ENCODE assay signal across 8 mouse cellular contexts in the genomic region with DNA sequence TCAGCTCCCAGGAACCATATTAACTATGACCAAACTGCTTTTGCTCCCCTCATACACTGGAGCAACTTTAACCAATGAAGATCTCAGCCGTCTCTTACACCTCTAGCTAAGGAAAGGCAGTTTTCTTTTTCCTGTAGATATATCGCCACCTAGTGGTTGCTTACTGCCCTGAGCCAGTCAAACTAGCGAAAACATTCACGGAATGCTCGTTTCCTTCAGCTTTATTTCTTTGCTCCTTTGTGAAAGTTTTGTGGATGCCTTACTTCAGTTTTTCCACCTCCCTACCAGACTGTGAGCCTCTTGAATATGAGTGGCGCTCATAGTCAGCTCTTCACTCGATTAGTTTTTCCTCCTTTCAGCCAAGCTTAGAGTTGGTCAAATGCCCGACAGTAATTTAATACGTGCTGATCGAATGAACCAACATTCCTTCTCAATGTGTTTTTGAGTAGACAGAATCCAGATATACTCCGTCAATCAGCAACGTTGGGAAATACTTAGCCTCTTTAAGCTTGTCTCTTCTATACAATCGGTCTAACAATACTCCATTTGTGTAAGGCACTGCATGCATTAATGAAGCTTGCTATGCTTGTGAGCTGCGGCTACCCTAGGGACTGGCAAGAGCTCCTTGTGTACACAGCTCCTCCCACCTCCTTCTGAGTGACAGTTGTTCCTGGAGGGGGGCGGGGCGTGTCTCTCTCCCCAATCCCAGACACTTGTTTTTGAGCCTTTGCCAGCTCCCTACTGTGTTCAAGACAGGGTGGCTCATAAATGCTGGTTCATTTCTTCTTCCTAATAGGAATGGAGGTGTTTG. TPM values are rescaled to one million over a fixed set of nuclear protein-coding genes. Genes with fewer than 3 reads are reported as not detected.
DNase-seq lines count a peak whose midpoint lies in the region; ATAC-seq and TF ChIP-seq lines count a peak whose summit lies in the region.

No protein-coding gene starts in this region.

- TF ChIP-seq CTCF in brain, embryonic 14.5 days (IDR thresholded peaks at IDR 0.05; ENCODE audit: borderline replicate concordance, extremely low read depth, insufficient read depth, insufficient read length): peak; percentile 84; the same call in 1 of the 2 replicates

- H3K4me1 ChIP-seq in limb, embryonic 13.5 days: peaks cover 7% of the 10 kb centered on the region; the same call in 1 of the 2 replicates
- peaks cover 8% of the 10 kb centered on the region for H3K4me1 ChIP-seq in midbrain, embryonic 15.5 days

- DNase-seq in brain, embryonic 14.5 days (ENCODE audit: low read depth): peak; percentile 98
- DNase-seq in heart, adult 9 months (ENCODE audit: low spot score in 2 of 2): peak; percentile 80 to 84
- DNase-seq in kidney, adult 9 months: peak; percentile 87
- DNase-seq in spleen, postnatal 10 days (ENCODE audit: low spot score in 2 of 2): peak; percentile 35 to 73

- peak overlapping the region; percentile 61 for H3K4me2 ChIP-seq in limb, embryonic 13.5 days (replicated peaks)
- peak overlapping the region; percentile 51 for H3K4me2 ChIP-seq in midbrain, embryonic 15.5 days

- H3K4me3 ChIP-seq in limb, embryonic 13.5 days: peak overlapping the region; percentile 43
- H3K4me3 ChIP-seq in midbrain, embryonic 15.5 days: peak overlapping the region; percentile 32

- H3K9me3 ChIP-seq in limb, embryonic 13.5 days: no peaks in the 10 kb centered on the region
- no peaks in the 10 kb centered on the region for H3K9me3 ChIP-seq in midbrain, embryonic 15.5 days

- whole genome bisulfite sequencing in limb, embryonic 13.5 days: under 1% methylated on average over 16 of the region's 16 CpGs
- WGBS in midbrain, embryonic 15.5 days: under 1% methylated on average over 16 of the region's 16 CpGs

- H3K27me3 ChIP-seq in limb, embryonic 13.5 days: no peaks in the 10 kb centered on the region
- no peaks in the 10 kb centered on the region for H3K27me3 ChIP-seq in midbrain, embryonic 15.5 days (replicated peaks)

- no peak for TF ChIP-seq POLR2A in brain, embryonic 14.5 days (IDR thresholded peaks at IDR 0.05; ENCODE audit: borderline replicate concordance, extremely low read depth, insufficient read depth, insufficient read length, poor library complexity, severe bottlenecking)

- H3K27ac ChIP-seq in limb, embryonic 13.5 days: peak overlapping the region; percentile 83
- H3K27ac ChIP-seq in midbrain, embryonic 15.5 days: peak overlapping the region; percentile 54; the same call in 1 of the 2 replicates

- peak; percentile 90 for ATAC-seq in CD4-positive, CD25-positive, alpha-beta regulatory T cell, adult 4 months
- ATAC-seq in erythroblast, adult 5-6 weeks (replicated peaks; ENCODE audit: low FRiP score, poor library complexity, severe bottlenecking): peak; percentile 93
- ATAC-seq in limb, embryonic 13.5 days (ENCODE audit: low FRiP score, low read depth): peak; percentile 94
- ATAC-seq in midbrain, embryonic 15.5 days (replicated peaks): peak; percentile 98

- H3K9ac ChIP-seq in limb, embryonic 13.5 days: peak overlapping the region; percentile 51; the same call in 1 of the 2 replicates
- peak overlapping the region; percentile 16; the same call in 1 of the 2 replicates for H3K9ac ChIP-seq in midbrain, embryonic 15.5 days

- no peaks in the 10 kb centered on the region for H3K36me3 ChIP-seq in limb, embryonic 13.5 days
- no peaks in the 10 kb centered on the region for H3K36me3 ChIP-seq in midbrain, embryonic 15.5 days (replicated peaks)

RNA-seq across cellular contexts. Expression of gene Tex50, which starts 36.6 kb away (rescaled TPM):
- not detected for polyA plus RNA-seq in CD4-positive, CD25-positive, alpha-beta regulatory T cell, adult 4 months (2017; shearing (Covaris generic))
- not detected in 2 replicates for polyA plus RNA-seq in brain, embryonic 14.5 days (2012; rRNA removed)
- not detected in 2 replicates for total RNA-seq in erythroblast, adult 5-6 weeks (2015; ENCODE audit: low replicate concordance)
- not detected in 2 replicates for total RNA-seq in erythroblast, adult 5-6 weeks (2017; ENCODE audit: low replicate concordance)
- 0.15 and 0.22 TPM in 2 replicates for polyA plus RNA-seq in limb, embryonic 13.5 days (2015; fragmentation: Nextera tagmentation; extraction: Ambion mirVana)
- polyA plus RNA-seq in midbrain, embryonic 15.5 days (2015; fragmentation: Nextera tagmentation; extraction: Ambion mirVana): 1.0 and 1.3 TPM in 2 replicates

RNA-seq across cellular contexts. Expression of gene Ankrd45, which starts 53.3 kb away (rescaled TPM):
- polyA plus RNA-seq in CD4-positive, CD25-positive, alpha-beta regulatory T cell, adult 4 months (2017; shearing (Covaris generic)): not detected
- 15.8 and 15.9 TPM in 2 replicates for polyA plus RNA-seq in brain, embryonic 14.5 days (2012; rRNA removed)
- total RNA-seq in erythroblast, adult 5-6 weeks (2015; ENCODE audit: low replicate concordance): not detected in 2 replicates
- not detected in 2 replicates for total RNA-seq in erythroblast, adult 5-6 weeks (2017; ENCODE audit: low replicate concordance)
- 2.3 and 3.1 TPM in 2 replicates for polyA plus RNA-seq in limb, embryonic 13.5 days (2015; fragmentation: Nextera tagmentation; extraction: Ambion mirVana)
- 25.7 and 27.1 TPM in 2 replicates for polyA plus RNA-seq in midbrain, embryonic 15.5 days (2015; fragmentation: Nextera tagmentation; extraction: Ambion mirVana)

RNA-seq across cellular contexts. Expression of gene Prdx6, which starts 55.3 kb away (rescaled TPM):
- 100 to 1,000 TPM; 272 to 325 TPM for polyA plus RNA-seq in CD4-positive, CD25-positive, alpha-beta regulatory T cell, adult 4 months (2017; shearing (Covaris generic))
- polyA plus RNA-seq in brain, embryonic 14.5 days (2012; rRNA removed): 90.2 and 99.6 TPM in 2 replicates
- total RNA-seq in erythroblast, adult 5-6 weeks (2015; ENCODE audit: low replicate concordance): 41.2 and 61.1 TPM in 2 replicates
- 40.3 and 63.1 TPM in 2 replicates for total RNA-seq in erythroblast, adult 5-6 weeks (2017; ENCODE audit: low replicate concordance)
- polyA plus RNA-seq in limb, embryonic 13.5 days (2015; fragmentation: Nextera tagmentation; extraction: Ambion mirVana): 410 and 414 TPM in 2 replicates
- polyA plus RNA-seq in midbrain, embryonic 15.5 days (2015; fragmentation: Nextera tagmentation; extraction: Ambion mirVana): 126 and 140 TPM in 2 replicates

Comparison
In these comparisons a context has a peak if more than half of its experiments do, and no peak if none do; other contexts are left out.
1. Peak in every context shown above with its lines: DNase-seq, ATAC-seq, H3K4me3 ChIP-seq and H3K27ac ChIP-seq.